Mouse (Mus musculus): ENCODE results near the gene Aff4.
"Not testable (repeated sequence)": the region's sequence is repeated elsewhere in the genome, so short reads cannot be mapped to it uniquely, and the experiment has no call there.

The Aff4 gene

DNA sequence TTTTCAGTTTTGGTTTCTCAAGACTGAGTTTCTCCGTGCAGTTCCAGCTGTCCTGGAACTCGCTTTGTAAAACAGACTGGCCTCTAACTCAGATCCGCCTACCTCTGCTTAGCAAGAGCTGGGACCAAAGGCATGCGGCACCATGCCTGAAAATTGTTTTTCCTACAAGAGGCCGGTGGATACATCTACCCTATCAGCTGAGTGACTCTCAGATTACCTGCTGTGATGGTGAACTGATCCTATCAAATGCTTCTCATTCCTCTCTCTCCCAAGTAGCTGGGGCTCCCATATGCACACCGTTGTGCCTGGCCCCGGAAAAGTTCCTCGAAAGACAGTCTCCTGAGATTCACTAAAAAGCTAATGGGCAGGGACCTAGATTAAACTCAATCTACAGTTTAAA, 12.9 kb upstream of the Aff4 start:
- DNase-seq (ENCODE audit: low read depth, low spot score): no peak

DNA sequence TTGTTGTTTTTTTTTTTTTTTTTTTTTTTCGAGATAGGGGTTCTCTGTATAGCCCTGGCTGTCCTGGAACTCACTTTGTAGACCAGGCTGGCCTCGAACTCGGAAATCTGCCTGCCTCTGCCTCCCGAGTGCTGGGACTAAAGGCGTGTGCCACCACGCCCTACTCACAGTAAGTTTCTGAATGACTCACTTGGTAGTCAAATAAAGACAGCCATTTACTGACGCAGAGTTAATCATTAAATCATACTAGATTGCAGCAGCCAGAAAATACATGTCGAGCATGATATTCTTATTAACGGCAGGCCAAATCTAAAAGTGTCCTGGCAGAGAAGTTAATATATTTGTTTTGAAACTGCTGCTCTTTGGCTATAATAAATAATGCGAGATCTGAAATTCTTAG, 9.6 kb upstream of the Aff4 start:
- DNase-seq (ENCODE audit: low read depth, low spot score): not testable (repeated sequence)

DNA sequence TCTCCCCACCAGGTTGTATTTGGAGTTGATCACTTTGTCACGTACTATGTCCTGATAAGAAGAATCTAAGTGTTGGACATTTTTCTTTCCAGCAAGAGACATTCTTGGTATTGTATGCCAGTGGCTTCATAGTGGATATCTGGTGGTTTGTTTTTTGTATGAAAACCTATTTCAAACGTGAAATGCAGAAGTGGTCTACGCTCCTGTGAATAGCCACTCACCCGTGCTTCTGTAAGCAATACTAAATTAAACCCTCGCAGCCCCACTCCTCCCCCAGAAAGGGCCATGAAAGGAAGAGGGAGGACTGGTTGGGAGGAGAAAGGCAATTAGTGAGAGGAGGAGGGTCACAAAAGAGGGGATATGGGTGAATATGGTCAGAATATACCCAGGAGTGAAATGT, 7.9 kb upstream of the Aff4 start:
- no peak for DNase-seq (ENCODE audit: low read depth, low spot score)

DNA sequence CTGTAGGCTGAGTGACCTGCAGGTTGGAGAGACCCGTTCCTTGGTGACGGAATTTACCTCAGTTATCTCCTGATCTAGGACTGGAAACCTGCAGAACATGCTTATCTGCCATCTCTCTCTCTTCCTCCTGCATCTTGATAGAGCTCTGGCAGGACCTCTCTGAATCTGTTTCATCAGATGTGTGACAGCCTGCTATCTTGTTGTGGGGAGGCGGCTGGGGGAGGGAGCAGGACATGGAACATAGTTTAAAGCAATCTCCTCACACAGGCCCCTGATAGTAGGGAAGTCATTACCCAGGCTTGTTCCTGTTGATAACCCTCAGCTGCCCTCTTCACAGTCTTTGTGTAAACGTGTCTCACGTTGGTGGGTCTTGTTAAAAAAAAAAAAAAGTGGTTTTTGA, 5.3 kb upstream of the Aff4 start:
- no peak for DNase-seq (ENCODE audit: low read depth, low spot score)

DNA sequence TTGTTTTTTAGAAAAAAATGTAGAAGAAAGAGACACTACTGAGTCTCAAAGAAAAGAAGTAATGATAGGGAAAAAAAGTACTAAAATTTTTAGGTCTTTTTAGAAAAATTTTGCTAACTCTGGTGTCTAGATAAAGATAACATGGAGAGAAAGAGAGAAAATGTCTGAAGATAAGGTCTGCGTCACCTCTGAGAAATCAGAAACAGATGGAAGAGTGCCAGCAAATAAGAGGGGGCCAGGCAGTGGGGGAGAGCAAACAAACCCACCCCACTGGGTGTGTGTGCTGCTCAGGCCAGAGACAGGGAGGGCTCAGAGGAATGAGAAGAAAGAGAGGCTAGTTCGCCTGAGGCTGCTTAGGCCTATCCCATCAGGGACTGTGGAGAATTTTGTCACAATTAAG, 4.9 kb upstream of the Aff4 start:
- no peak for DNase-seq (ENCODE audit: low read depth, low spot score)

DNA sequence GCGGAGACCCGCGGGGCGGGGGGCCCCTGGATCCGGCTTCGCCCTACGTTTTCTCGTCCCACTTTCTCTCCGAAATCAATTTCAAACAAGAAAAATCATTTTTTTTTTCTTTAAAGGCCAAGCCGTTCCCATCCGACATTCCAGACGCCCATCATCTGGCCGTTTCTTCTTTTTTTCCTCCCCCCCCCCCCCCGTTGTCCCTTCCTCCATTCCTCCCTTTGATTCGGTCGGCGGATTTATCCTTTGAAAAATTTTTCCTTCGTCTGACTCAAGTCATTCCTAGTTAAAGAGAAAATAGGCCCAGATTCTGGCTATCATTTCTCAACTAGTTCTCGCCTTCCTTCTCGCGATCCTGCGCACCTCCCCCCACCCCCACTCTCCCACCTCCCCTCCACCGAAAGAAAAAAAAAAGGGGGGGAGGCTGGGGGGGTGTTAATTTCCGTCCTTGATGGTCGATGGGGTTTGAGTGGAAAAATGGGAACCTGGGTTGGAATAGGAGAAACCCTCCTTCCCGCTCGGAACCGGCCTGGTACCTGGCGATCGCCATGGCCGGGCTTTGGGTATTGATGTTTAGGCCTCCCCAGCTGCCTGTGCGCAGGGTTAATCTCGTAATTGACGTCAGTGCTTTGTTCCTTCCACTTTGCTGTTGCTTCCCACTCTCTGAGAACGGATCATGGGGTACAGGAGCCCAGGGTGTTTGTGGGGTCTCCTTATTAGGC, 750 bp downstream of the Aff4 start:
- peak; percentile 36 for DNase-seq (ENCODE audit: low read depth, low spot score)

DNA sequence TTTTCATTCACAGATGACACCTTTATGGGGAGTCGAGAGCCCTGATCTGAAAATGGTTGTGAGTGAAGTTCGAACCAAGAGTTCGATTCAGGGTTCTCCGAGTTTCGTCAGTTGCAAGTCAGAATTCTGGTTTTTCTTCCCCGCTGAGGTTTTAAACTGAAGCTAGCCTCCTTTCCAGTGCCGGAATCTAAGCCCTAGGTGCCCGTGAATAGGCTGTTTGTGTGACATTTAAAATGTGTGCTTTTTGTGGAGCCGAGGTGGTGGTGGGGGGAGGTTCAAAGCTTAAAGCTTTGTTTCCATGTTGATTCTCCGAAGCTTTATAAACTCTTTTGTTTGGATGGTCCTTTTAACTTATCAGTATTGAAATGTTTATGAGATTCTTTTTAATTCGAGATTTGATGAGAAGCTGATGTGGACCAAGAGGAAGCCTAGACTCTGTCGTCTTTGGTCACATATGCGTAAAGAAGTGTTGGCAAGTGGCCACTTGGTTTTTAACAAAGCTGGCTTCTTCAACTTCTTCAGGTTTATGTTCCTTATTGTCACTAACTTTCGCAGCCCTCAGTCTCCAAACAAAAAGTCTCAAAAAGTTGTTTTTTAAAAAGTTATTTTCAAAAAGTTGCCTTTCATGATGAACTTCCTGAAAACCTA, 1.4 kb downstream of the Aff4 start:
- DNase-seq (ENCODE audit: low read depth, low spot score): no peak

DNA sequence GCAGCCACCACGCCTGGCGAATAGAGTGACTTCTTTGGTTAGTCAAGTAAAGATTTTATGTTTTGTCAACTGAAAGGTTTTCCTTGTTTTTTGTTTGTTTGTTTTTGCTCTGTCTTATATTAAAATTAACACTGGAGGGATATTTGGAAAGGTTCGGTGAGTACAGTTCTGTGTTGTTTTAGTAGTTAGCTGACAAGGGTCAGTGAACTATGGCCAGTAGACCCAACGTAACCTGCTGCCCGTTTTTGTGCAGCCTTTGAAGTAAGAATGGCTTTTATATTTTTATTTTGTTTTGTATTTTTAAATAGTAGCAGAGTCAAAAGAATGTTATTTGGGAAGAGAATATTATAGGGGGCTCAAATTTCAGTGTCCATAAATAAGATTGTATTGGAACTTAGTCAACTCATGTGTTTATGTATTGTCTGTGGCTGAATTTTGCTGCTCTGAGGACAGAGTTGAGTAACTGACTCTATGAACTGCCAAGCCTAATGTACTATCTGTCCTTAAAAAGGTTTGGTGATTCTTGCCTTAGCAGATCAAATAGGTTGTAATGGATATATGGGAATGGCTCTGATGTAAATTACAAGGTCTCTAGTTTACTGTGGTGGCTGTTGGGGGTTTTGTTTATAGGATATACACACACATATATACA, 8.0 kb downstream of the Aff4 start:
- DNase-seq (ENCODE audit: low read depth, low spot score): no peak

DNA sequence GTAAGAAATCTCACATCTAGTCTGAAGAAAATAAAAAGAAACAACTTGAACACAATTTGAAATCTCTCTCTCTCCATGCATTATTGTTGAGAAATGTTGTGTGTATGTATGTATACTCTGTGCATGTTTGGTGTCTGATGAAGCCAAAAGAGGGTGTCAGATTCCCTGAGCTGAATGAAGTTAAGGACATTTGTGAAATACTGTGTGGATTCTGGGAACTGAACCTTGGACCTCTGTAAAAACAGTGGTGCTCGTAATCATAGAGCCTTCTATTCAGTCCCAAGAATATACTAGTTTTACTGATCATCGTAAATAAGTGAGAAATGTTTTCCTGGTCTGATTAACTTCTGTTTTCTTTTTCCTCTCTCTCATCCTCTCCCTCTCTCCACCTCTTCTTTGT, 16.4 kb downstream of the Aff4 start:
- no peak for DNase-seq (ENCODE audit: low read depth, low spot score)

DNA sequence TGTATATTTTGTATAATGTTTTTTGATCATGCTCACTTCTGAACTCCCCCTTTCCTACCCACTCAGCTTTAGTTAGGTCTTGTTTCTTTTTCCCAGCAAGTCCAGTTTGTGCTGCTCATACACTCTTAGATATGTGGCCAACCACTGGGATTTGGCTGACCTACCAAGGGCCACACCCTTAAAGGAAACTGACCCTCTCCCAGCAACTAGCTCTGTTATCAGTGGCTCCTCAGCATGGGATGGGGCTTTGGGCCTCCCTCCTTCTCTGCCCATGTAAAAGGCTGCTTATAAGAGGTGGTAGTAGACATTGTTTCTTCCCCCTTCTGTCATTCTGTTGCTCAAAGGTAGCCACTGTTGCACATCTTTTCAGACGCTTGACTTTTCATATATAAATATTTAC, 28.3 kb downstream of the Aff4 start:
- DNase-seq (ENCODE audit: low read depth, low spot score): no peak

DNA sequence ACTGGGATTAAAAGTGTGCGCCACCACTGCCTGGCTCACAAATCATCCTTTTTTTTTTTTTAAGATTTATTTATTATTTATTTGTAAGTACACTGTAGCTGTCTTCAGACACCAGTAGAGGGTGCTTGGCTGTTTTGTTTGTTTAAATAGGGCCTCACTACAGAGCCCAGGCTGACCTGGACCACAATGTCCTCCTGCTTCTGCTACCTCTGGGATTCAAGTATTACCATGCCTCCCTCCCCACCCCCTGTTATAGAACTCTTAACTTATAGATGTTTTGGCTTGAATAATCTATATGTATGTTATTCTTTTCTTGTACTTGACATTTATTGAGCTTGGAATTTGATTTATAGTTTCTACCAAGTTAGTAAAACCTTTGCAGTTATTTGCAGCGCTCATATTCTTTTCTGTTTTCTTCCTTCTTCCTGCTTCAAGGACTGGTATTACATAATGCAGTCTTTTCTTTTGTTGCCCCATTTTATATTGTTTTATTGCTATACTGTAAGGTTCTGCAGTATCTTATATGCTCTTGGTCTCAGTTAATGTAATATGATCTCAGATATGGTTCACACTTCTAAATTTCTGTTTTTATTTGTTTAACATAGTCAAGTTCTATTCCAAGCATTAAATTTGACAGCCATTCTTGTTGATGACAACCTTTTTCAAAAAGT, 33.3 kb downstream of the Aff4 start:
- no peak for DNase-seq (ENCODE audit: low read depth, low spot score)

DNA sequence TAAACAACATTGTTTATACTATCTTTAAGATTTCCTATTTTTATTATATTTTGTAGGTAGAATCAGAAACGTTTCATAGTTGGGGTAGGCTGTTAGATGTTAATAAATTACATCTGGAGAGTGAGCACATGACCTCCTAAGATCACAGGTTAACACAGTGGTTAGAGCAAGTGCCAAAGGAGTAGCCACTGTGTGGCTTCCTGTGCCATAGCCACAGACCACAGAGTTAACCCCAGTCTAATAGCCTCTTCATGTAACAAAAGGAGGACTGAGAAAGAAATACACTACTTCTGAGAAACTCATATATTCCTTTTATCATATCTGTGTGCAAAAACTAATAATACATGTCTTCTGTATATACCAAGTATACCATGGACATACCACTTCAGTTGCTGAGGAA, 43.2 kb downstream of the Aff4 start:
- no peak for DNase-seq (ENCODE audit: low read depth, low spot score)

DNA sequence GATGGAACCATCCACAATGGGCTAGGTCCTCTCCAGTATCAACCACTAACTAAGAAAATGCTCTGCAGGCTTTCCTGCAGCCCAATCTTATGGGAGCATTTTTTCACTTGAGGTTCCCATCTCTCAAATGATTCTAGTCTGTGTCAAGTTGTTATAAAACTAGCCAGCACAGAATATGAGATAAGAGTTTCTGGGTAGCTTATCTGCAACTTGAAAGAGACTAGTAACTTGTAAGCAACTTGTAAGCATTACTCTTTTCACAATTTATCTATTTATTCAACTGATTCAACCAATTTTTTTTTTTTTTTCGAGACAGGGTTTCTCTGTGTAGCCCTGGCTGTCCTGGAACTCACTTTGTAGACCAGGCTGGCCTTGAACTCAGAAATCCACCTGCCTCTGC, 53.0 kb downstream of the Aff4 start:
- DNase-seq (ENCODE audit: low read depth, low spot score): no peak

DNA sequence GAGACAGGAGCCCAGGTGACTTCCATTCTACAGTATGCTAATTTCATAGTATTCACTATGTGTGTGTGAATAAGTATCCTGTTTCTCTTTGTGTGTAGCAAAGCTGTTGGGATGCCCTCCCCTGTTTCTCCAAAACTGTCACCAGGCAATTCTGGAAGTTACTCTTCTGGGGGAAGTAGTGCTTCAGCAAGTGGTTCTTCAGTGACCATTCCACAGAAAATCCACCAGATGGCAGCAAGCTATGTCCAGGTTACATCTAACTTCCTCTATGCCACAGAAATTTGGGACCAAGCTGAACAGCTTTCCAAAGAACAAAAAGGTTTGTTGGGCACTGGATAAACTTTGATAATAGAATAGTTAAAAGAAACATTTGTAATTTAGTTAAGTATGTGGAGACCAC, 61.1 kb downstream of the Aff4 start:
- DNase-seq (ENCODE audit: low read depth, low spot score): no peak

DNA sequence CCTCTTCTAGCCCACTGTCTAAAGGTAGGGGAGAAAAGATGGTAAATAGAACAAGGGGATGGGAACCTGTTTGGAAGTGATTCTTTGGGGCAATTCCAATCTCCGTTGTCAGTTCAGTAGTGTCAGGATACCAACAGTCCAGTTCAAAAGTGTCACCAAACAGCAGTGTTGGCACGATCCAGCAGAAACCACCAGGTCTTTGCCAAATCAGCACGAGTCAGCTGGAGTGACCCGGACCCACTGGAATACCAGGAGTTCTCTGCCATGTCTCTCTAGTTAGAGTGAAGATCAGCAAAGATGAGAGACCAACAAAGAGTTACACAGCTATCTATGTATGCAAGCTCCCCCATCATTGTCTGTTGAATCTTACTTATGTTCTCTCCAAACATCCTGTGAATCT, 63.2 kb downstream of the Aff4 start:
- DNase-seq (ENCODE audit: low read depth, low spot score): no peak

DNA sequence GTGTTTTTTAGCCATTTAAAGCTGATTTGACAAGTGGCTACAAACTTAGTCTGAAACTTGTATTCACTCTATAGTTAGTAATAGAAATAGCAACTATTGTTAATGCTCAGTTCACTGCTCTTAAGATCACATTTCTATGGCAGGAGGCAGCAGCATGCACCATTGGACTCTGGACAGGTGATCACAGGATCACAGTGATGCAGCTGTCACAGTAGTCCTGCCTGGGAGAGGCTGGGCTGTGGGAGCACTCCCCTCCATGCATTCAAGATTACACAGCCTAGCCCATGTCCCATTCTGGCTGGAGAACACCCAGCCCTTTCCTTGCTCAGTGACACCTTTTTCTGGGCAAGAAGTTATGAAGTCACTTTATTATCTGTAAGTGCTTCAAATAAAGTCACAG, 67.4 kb downstream of the Aff4 start:
- no peak for DNase-seq (ENCODE audit: low read depth, low spot score)

DNA sequence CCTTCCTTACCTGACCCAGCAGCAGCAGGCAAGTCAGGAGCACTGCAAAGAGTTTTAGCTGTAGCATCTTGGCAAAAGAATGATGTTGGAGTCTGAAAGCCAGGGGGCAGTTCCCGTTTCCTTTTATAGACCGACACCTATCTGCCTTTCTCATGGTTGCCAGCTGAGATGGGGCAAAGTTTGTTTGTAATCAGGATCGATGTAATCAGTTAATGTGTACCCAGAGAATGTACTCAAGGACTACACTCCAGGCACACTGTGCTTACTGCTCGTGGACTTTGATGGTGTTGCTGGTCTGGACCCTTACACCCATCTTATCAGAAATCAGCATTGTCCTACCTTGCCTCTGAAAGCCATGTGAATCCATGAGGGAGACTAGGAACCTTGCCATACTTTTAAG, 72.4 kb downstream of the Aff4 start, which contains the start of gene Leap2:
Leap2 (minus strand) TSS at position 135 of the 400 bp plus-strand sequence.
- no peak for DNase-seq (ENCODE audit: low read depth, low spot score)

DNA sequence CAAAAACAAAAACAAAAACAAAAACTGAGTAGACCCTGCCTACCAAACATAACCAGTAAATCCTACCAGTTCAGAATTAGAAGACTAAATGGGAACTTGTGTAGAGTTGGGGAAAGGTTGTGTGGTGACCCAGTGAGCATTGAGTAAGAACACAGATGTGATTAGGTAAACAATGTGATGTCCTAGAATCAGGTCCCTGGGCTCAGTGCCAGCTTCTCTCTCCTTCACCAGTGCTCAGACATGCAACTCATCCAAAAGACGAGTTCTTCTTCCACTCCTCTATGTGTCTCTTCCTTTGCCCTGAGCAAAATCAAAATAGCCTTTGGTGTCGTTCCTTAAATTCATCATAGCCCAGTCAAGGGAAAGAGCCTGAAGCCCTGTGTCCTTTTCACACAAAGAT, 74.2 kb downstream of the Aff4 start:
- DNase-seq (ENCODE audit: low read depth, low spot score): no peak

DNA sequence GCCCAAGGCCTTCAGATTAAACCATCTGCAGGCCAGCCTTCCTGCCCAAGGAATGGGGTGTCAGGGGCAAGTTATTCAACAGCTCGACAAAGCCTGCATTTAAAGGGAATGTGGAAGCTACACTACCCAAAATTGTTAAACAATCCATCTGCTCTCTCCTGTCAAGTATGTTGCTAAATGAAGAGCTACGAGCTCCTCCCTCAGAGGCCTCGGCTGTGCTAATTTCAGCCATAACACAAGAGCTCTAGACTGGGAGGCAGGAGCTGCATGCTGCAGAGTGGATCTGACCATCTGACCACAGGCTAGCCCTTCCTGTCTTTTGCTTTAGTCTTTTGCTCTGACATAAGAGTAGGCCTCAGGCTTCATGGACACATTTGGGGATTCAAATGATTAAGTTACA, 74.6 kb downstream of the Aff4 start:
- no peak for DNase-seq (ENCODE audit: low read depth, low spot score)

DNA sequence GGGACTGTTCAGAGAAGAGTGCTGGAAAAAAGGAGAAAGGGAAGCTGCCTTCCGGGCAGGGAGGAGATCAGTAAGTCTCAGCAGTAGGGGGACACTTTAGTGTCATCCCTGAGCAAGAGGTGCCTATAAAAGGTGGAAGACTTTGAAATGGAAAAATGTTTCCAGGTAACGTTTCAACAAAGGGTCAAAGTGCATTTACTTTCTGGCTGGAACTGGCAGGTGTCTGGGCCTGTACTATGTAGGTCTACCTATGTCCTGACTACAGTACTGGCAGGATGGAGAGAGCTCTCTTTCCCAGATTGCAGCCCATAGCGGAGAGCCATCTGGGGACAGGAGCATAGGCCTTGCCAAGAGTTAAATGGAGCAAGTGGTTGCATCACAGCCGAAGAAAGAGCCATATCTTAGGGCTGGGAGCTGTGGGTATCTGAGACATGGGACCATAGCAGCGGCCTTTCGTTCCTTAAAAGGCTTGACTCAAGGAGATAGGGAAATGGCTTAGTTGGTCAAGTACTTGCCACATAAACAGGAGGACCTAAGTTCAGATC, 75.2 kb downstream of the Aff4 start:
- DNase-seq (ENCODE audit: low read depth, low spot score): no peak

DNA sequence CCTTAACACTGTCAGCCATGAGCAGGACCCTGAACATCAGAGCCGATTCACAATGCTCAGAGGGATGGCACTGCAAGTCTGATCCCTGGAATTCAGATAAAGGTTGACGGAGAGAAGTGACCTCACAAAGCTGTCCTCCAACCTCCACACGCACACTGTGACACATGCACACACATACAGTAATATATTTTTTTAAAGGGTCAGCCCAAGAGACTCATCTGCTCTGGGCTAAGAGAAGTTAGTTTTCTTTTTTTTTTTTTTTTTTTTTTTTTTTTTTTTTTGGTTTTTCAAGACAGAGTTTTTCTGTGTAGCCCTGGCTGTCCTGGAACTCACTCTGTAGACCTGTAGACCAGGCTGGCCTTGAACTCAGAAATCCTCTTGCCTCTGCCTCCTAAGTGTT, 76.3 kb downstream of the Aff4 start:
- not testable (repeated sequence) for DNase-seq (ENCODE audit: low read depth, low spot score)

DNA sequence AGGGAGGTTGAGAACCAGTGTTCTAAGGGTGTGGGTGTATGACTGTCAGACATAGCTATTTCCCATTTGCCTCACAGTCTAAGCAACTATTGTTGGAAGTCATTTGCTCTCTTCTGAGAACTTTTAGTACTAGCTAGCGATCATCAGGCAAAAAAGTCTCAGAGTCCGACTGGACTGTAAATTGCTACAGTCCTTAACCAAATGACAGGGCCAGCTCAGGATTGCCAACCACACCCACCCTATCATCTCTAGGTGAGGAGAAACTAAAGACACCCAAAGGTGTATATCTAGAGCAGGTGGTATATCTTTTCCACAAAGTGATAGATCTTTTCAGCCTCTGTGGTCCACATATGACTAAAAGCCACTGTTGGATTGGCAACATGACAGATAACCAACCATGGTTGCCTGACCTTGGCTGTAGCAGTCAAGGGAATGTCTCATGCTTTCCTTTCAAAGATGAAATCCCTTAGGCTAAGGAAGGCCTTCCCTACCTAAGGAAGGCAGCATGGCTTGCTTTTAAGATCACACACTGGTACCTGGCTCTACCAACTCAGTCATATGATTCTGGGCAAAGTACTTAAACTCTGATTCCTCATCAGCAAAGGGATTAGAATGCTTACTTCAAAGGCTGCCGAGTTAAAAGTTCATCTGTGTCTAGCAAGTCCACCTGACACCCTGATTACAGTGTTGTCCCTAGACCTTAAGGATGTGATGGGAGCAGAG, 77.5 kb downstream of the Aff4 start:
- no peak for DNase-seq (ENCODE audit: low read depth, low spot score)
